7 mouse cellular contexts compared by ENCODE assay signal in genomic region chr3:82357340-82357739, GRCm38 (mm10). TPM values are rescaled to one million over a fixed set of nuclear protein-coding genes. Genes with fewer than 3 reads are reported as not detected.
DNase-seq lines count a peak whose midpoint lies in the region; ATAC-seq and TF ChIP-seq lines count a peak whose summit lies in the region.

No protein-coding gene starts in this region.

- no peak for TF ChIP-seq CTCF in small intestine, adult 2 months (IDR thresholded peaks at IDR 0.05; ENCODE audit: extremely low read depth, insufficient read length, insufficient replicate concordance, low read depth, low read length)

- no peak for DNase-seq in lung, postnatal 4 days
- no peak for DNase-seq in adrenal gland, adult 8-10 months
- no peak for DNase-seq in left cerebral cortex, adult 8-10 months (ENCODE audit: low spot score in 2 of 2)

- H3K9ac ChIP-seq in lung, embryonic 16.5 days (ENCODE audit: low read length): peak overlapping the region; percentile 38; the same call in 1 of the 2 replicates
- peak overlapping the region; percentile 55 for H3K9ac ChIP-seq in forebrain, embryonic 13.5 days
- 0 out of 2 replicates have a peak overlapping the region, but pooled peaks have one; percentile 5 for H3K9ac ChIP-seq in limb, embryonic 13.5 days

- 2% methylated on average over 4 of the region's 5 CpGs for WGBS in lung, embryonic 16.5 days
- WGBS in forebrain, embryonic 13.5 days: 0% methylated on average over 4 of the region's 5 CpGs
- 3% methylated on average over 5 of the region's 5 CpGs for WGBS in limb, embryonic 13.5 days
- 4% methylated on average over 5 of the region's 5 CpGs for WGBS in small intestine, adult 2 months

- no peaks in the 10 kb centered on the region for H3K9me3 ChIP-seq in lung, embryonic 16.5 days (ENCODE audit: control insufficient read depth, low read length)
- H3K9me3 ChIP-seq in forebrain, embryonic 13.5 days (replicated peaks): no peaks in the 10 kb centered on the region
- no peaks in the 10 kb centered on the region for H3K9me3 ChIP-seq in limb, embryonic 13.5 days

- H3K4me3 ChIP-seq in lung, embryonic 16.5 days (ENCODE audit: low read length): peak overlapping the region; percentile 78
- peak overlapping the region; percentile 80 for H3K4me3 ChIP-seq in forebrain, embryonic 13.5 days
- H3K4me3 ChIP-seq in limb, embryonic 13.5 days: peak overlapping the region; percentile 79
- H3K4me3 ChIP-seq in small intestine, adult 2 months (ENCODE audit: low read depth, low read length): peak overlapping the region; percentile 71

- H3K36me3 ChIP-seq in lung, embryonic 16.5 days (ENCODE audit: control insufficient read depth, insufficient read depth, low read length): no peaks in the 10 kb centered on the region
- peaks cover 9% of the 10 kb centered on the region; the same call in 1 of the 2 replicates for H3K36me3 ChIP-seq in forebrain, embryonic 13.5 days (ENCODE audit: poor library complexity, severe bottlenecking)
- H3K36me3 ChIP-seq in limb, embryonic 13.5 days: 0 out of 2 replicates have a peak, but pooled peaks cover 4% of the 10 kb centered on the region
- no peaks in the 10 kb centered on the region for H3K36me3 ChIP-seq in small intestine, adult 2 months (ENCODE audit: control insufficient read depth, insufficient read depth, low read length)

- peak overlapping the region; percentile 97 for H3K4me2 ChIP-seq in lung, embryonic 16.5 days (ENCODE audit: low read depth, low read length)
- H3K4me2 ChIP-seq in forebrain, embryonic 13.5 days: peak overlapping the region; percentile 71
- H3K4me2 ChIP-seq in limb, embryonic 13.5 days (replicated peaks): peak overlapping the region; percentile 78

- peaks cover 3% of the 10 kb centered on the region for H3K4me1 ChIP-seq in lung, embryonic 16.5 days (replicated peaks; ENCODE audit: control insufficient read depth, insufficient read depth, low read length)
- peaks cover 7% of the 10 kb centered on the region for H3K4me1 ChIP-seq in forebrain, embryonic 13.5 days
- H3K4me1 ChIP-seq in limb, embryonic 13.5 days: peaks cover 10% of the 10 kb centered on the region; the same call in 1 of the 2 replicates
- H3K4me1 ChIP-seq in small intestine, adult 2 months (ENCODE audit: control insufficient read depth, insufficient read depth, insufficient read length, low read length): no peaks in the 10 kb centered on the region

- no peaks in the 10 kb centered on the region for H3K27me3 ChIP-seq in lung, embryonic 16.5 days (ENCODE audit: control insufficient read depth, insufficient read depth, low read depth, low read length)
- H3K27me3 ChIP-seq in forebrain, embryonic 13.5 days: no peaks in the 10 kb centered on the region
- no peaks in the 10 kb centered on the region for H3K27me3 ChIP-seq in limb, embryonic 13.5 days
- H3K27me3 ChIP-seq in small intestine, adult 2 months (ENCODE audit: control insufficient read depth, insufficient read depth, low read length): 0 out of 2 replicates have a peak, but pooled peaks cover 2% of the 10 kb centered on the region

- ATAC-seq in lung, embryonic 16.5 days (ENCODE audit: low read depth): peak; percentile 5; the same call in 1 of the 2 replicates
- ATAC-seq in forebrain, embryonic 13.5 days: peak; percentile 32
- ATAC-seq in limb, embryonic 13.5 days (ENCODE audit: low FRiP score, low read depth): no peak

- no peak overlapping the region for H3K27ac ChIP-seq in lung, embryonic 16.5 days (ENCODE audit: low read length)
- peak overlapping the region; percentile 86 for H3K27ac ChIP-seq in forebrain, embryonic 13.5 days
- peak overlapping the region; percentile 16; the same call in 1 of the 2 replicates for H3K27ac ChIP-seq in limb, embryonic 13.5 days
- no peak overlapping the region for H3K27ac ChIP-seq in small intestine, adult 2 months (ENCODE audit: insufficient read depth, low read depth, low read length)

- TF ChIP-seq POLR2A in small intestine, adult 2 months (IDR thresholded peaks at IDR 0.05; ENCODE audit: low read depth, low read length): no peak

RNA-seq across cellular contexts. Expression of gene Map9, which starts 0.5 kb away (rescaled TPM):
- polyA plus RNA-seq in lung, embryonic 16.5 days (2015; fragmentation: Nextera tagmentation; extraction: Ambion mirVana): 9.6 and 11.1 TPM in 2 replicates
- polyA plus RNA-seq in forebrain, embryonic 13.5 days (2015; fragmentation: Nextera tagmentation; extraction: Ambion mirVana): 42.5 and 52.1 TPM in 2 replicates
- polyA plus RNA-seq in limb, embryonic 13.5 days (2015; fragmentation: Nextera tagmentation; extraction: Ambion mirVana): 9.4 and 9.9 TPM in 2 replicates
- 0.03 TPM in 2 replicates for polyA plus RNA-seq in small intestine, adult 2 months (2012; rRNA removed)
- 1 to 10 TPM; 7.5 to 7.9 (median 7.7) TPM for total RNA-seq in adrenal gland, adult 8-10 months (2022)
- total RNA-seq in left cerebral cortex, adult 8-10 months (2022): 10 to 100 TPM; 81.7 to 92.4 (median 84.7) TPM

Comparison
In these comparisons a context has a peak if more than half of its experiments do, and no peak if none do; other contexts are left out.
1. H3K27ac ChIP-seq: peak in forebrain, embryonic 13.5 days (single experiment) and limb, embryonic 13.5 days (single experiment); none in lung, embryonic 16.5 days (single experiment) and small intestine, adult 2 months (single experiment).
2. H3K9ac ChIP-seq: peak in every context shown above with its lines; median percentile 55 in forebrain, embryonic 13.5 days; 38 in lung, embryonic 16.5 days; 5 in limb, embryonic 13.5 days.
3. RNA of gene Map9, which starts 0.5 kb away (polyA plus RNA-seq): 42.5 to 52.1 TPM in forebrain, embryonic 13.5 days, 9.6 to 11.1 TPM in lung, embryonic 16.5 days and 9.4 to 9.9 TPM in limb, embryonic 13.5 days; 0.03 TPM in small intestine, adult 2 months; every median in the first group is over 10 times any median in the second.
4. Peak in every context shown above with its lines, with median percentiles within 50 percentile points of each other: H3K4me2 ChIP-seq and H3K4me3 ChIP-seq.